Mouse (Mus musculus): ENCODE data around the gene Dhrs3.

- TF ChIP-seq CTCF (IDR thresholded peaks at IDR 0.05; ENCODE audit: borderline replicate concordance, control insufficient read depth, extremely low read depth, insufficient read depth, low read length, poor library complexity) (no peak), POLR2A (IDR thresholded peaks at IDR 0.05; ENCODE audit: control insufficient read depth, extremely low read depth, insufficient read depth, low read length, poor library complexity) (no peak)
These were observed 37.2 kb downstream of the Dhrs3 start for GRCm38 (mm10) chr4:144929811-144930221.

Data from thymus, adult 2 months (tissue).